Mouse (Mus musculus): ENCODE measurements at regions not wholly inside any gene's neighbourhood (a gene's known extent, or its start where the extent isn't known, plus 50 kb on each side); places are given as distances from the start of the nearest gene placed in this dataset.

- TF ChIP-seq CTCF (IDR thresholded peaks at IDR 0.05), result no peak
- no peak for TF ChIP-seq EP300 (IDR thresholded peaks at IDR 0.05)
Observed at GRCm38 (mm10) chr14:98533600-98533999, 364.0 kb upstream of the Dach1 start.

Data from lung, postnatal 0 days (tissue).